Mouse (Mus musculus) embryonic fibroblast, embryonic 13.5 days (primary cell): Measurements from ENCODE around the gene Parp1.

Experiments
- CTCF ChIP-seq: IDR thresholded peaks from 2 replicates; pipeline ENCODE4 v1.5.1; 2011; ENCODE audit warnings: mild to moderate bottlenecking, control low read depth, low read length, moderate library complexity, borderline replicate concordance; ENCODE audit not compliant: insufficient read depth
- POLR2A ChIP-seq: IDR thresholded peaks from 2 replicates; pipeline ENCODE4 v1.6.1; 2011; ENCODE audit warnings: low read depth, mild to moderate bottlenecking, control low read depth, low read length, moderate library complexity

DNA sequence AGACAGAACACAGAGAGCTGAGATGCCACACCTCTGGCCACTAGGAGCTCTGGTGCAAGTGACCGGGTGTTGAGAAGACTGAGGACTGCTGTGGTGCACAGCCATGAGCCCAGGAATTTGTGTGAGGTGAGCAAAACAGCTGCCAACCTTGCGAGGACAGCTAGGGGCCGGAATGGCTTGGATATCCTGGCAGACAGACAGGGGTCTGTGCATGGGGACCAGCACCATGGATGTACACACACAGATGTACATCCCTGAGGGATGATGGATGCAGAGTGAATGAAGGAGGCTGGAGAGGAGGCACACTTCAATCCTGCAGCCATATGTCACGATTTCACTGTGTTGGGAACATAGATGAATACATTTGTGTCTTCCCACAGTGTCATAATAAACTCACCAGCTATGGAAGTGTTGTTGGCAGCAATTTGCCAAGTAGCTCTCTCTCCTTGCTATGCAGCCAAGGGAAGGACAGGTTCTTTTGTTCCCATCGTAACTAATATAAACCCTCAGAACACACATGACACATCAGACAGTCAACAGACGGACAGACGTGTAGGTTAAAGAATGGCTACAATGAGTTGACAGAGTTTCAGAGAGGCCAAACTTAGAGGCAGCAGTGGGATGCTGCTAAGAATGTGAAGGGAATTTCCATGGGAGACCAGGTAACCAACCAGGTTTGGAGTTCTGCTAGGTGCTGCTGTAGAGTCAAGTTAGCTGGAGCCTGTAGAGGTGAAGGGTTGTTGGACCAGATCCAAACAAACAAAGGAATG is 19.0 kb upstream of the Parp1 start:
- TF ChIP-seq CTCF, result no peak
- TF ChIP-seq POLR2A, result no peak
